Mouse (Mus musculus) C2C12 (cell line): Measurements from ENCODE around the gene Zfp638. TPM values are rescaled to one million over a fixed set of nuclear protein-coding genes. Genes with fewer than 3 reads are reported as not detected.
"Not testable (repeated sequence)": the region's sequence is repeated elsewhere in the genome, so short reads cannot be mapped to it uniquely, and the experiment has no call there.

Experiments used
- H3K27me3 ChIP-seq: one replicate; pipeline ENCODE4 v1.6.1; 2011; ENCODE audit not compliant: control insufficient read depth, insufficient read depth, insufficient read length
- H3K36me3 ChIP-seq: one replicate; pipeline ENCODE4 v1.6.1; 2011; ENCODE audit not compliant: control insufficient read depth, insufficient read depth
- H3K4me3 ChIP-seq: one replicate; pipeline ENCODE4 v1.5.1; 2011; ENCODE audit warnings: mild to moderate bottlenecking, control low read depth; ENCODE audit not compliant: poor library complexity, insufficient read depth, severe bottlenecking
- H3K79me2 ChIP-seq: one replicate; pipeline ENCODE4 v1.6.1; 2011; ENCODE audit not compliant: control insufficient read depth, insufficient read depth
- H3K79me3 ChIP-seq: one replicate; pipeline ENCODE4 v1.6.1; 2011; ENCODE audit warnings: low read depth, control low read depth
- H3ac ChIP-seq: one replicate; pipeline ENCODE3; 2011; ENCODE audit warnings: low read depth; ENCODE audit not compliant: control insufficient read depth, insufficient read length
- CEBPB ChIP-seq: IDR thresholded peaks from one replicate; pipeline ENCODE4 v1.6.1; 2011; ENCODE audit warnings: low read depth, mild to moderate bottlenecking, control low read depth, moderate library complexity
- CTCF ChIP-seq: IDR thresholded peaks from one replicate; pipeline ENCODE4 v1.5.1; 2011; ENCODE audit not compliant: control insufficient read depth, insufficient read depth, insufficient read length
- FOSL1 ChIP-seq: IDR thresholded peaks from one replicate; pipeline ENCODE4 v1.8.0; 2011; ENCODE audit warnings: mild to moderate bottlenecking, low read length; ENCODE audit not compliant: poor library complexity, insufficient read depth, severe bottlenecking
- MAX ChIP-seq: IDR thresholded peaks from one replicate; pipeline ENCODE4 v1.6.1; 2011; ENCODE audit warnings: mild to moderate bottlenecking, control low read depth
- MYOD1 ChIP-seq: IDR thresholded peaks from one replicate; pipeline ENCODE4 v1.6.1; 2011; ENCODE audit warnings: low read depth; ENCODE audit not compliant: control insufficient read depth, insufficient read length
- MYOG ChIP-seq: IDR thresholded peaks from one replicate; pipeline ENCODE4 v1.6.1; 2011; ENCODE audit not compliant: control insufficient read depth, insufficient read length; ENCODE audit errors: extremely low read depth
- USF1 ChIP-seq: IDR thresholded peaks from one replicate; pipeline ENCODE4 v1.6.1; 2011; ENCODE audit warnings: low read depth, mild to moderate bottlenecking, control low read depth, moderate library complexity
- polyA plus RNA-seq: library from polyadenylated mRNA; unstranded; fragments of >200 nt; fragmentation: generic; extraction: Trizol; gene quantifications from one replicate; pipeline ENCODE4 v1.2.1, GENCODE M21; 2012; ENCODE audit warnings: missing spikeins

Zfp638 gene
- polyA plus RNA-seq, 1 experiment = 7.0 TPM

- Histone ChIP-seq H3K4me3 (peak within 1 kb of the TSS; percentile 49), H3ac (peak within 1 kb of the TSS; percentile 89), H3K79me2 (peaks cover 10% of the 10 kb centered on the region), H3K27me3 (no peaks in the 10 kb centered on the region), H3K79me3 (peaks cover 3% of the 10 kb centered on the region), H3K36me3 (peaks cover 4% of the 10 kb centered on the region)
- TF ChIP-seq USF1 = no peak
- TF ChIP-seq MYOD1 = no peak
- no peak for TF ChIP-seq CEBPB
- TF ChIP-seq FOSL1 = no peak
- peak; percentile 69 for TF ChIP-seq CTCF
- no peak for TF ChIP-seq MYOG
- TF ChIP-seq MAX = peak; percentile 70
Observed at GRCm38 (mm10) chr6:83831606-83832123, 35.2 kb upstream of the Zfp638 start, which contains the start of gene Paip2b. TSS of gene Paip2b (minus strand) at chr6:83831741.

- not testable (repeated sequence) for H3K27me3 ChIP-seq, H3K36me3 ChIP-seq, H3K79me3 ChIP-seq, H3ac ChIP-seq, H3K4me3 ChIP-seq
- H3K79me2 ChIP-seq = peaks cover 10% of the 10 kb centered on the region
Observed at GRCm38 (mm10) chr6:83832393-83832792, 34.5 kb upstream of the Zfp638 start.

- H3K27me3 ChIP-seq = peaks cover 3% of the 10 kb centered on the region
- H3K79me3 ChIP-seq = no peaks in the 10 kb centered on the region
- H3ac ChIP-seq = no peak overlapping the region
- TF ChIP-seq MYOD1 (no peak), USF1 (no peak), MYOG (no peak), CTCF (no peak), CEBPB (no peak), FOSL1 (no peak), MAX (no peak)
- no peaks in the 10 kb centered on the region for H3K36me3 ChIP-seq
- H3K4me3 ChIP-seq = no peak overlapping the region
- no peaks in the 10 kb centered on the region for H3K79me2 ChIP-seq
Observed at GRCm38 (mm10) chr6:83836826-83837225, 30.1 kb upstream of the Zfp638 start.

- Histone ChIP-seq H3ac (no peak overlapping the region), H3K79me3 (no peaks in the 10 kb centered on the region), H3K79me2 (no peaks in the 10 kb centered on the region), H3K4me3 (no peak overlapping the region), H3K27me3 (peaks cover 3% of the 10 kb centered on the region), H3K36me3 (no peaks in the 10 kb centered on the region)
- no peak for TF ChIP-seq MYOD1
Observed at GRCm38 (mm10) chr6:83838046-83838445, 28.9 kb upstream of the Zfp638 start.

GRCm38 (mm10) chr6:83840086-83840485 is 26.8 kb upstream of the Zfp638 start:
- Histone ChIP-seq H3K79me3 (no peaks in the 10 kb centered on the region), H3K4me3 (no peak overlapping the region), H3K79me2 (no peaks in the 10 kb centered on the region), H3K36me3 (no peaks in the 10 kb centered on the region), H3ac (no peak overlapping the region), H3K27me3 (peaks cover 10% of the 10 kb centered on the region)
- TF ChIP-seq CTCF (no peak), FOSL1 (no peak), CEBPB (no peak), MAX (no peak), MYOD1 (no peak), MYOG (no peak), USF1 (no peak)

- H3ac ChIP-seq = no peak overlapping the region
- H3K4me3 ChIP-seq = no peak overlapping the region
- H3K79me3 ChIP-seq = no peaks in the 10 kb centered on the region
- no peak for TF ChIP-seq FOSL1
- TF ChIP-seq MAX = no peak
- TF ChIP-seq CEBPB = no peak
- no peaks in the 10 kb centered on the region for H3K79me2 ChIP-seq
- peaks cover 15% of the 10 kb centered on the region for H3K27me3 ChIP-seq
- no peaks in the 10 kb centered on the region for H3K36me3 ChIP-seq
Observed at GRCm38 (mm10) chr6:83844913-83845312, 22.0 kb upstream of the Zfp638 start.

- TF ChIP-seq MYOD1 = no peak
- TF ChIP-seq CTCF = no peak
- no peak for TF ChIP-seq USF1
- no peak for TF ChIP-seq MYOG
- TF ChIP-seq CEBPB = no peak
- no peak for TF ChIP-seq MAX
- TF ChIP-seq FOSL1 = no peak
- H3ac ChIP-seq = no peak overlapping the region
- no peaks in the 10 kb centered on the region for H3K36me3 ChIP-seq
- H3K27me3 ChIP-seq = peaks cover 18% of the 10 kb centered on the region
- H3K79me2 ChIP-seq = no peaks in the 10 kb centered on the region
- H3K4me3 ChIP-seq = no peak overlapping the region
- no peaks in the 10 kb centered on the region for H3K79me3 ChIP-seq
Observed at GRCm38 (mm10) chr6:83846141-83846540, 20.8 kb upstream of the Zfp638 start.
